Mouse (Mus musculus) 3T3-L1 (cell line): ENCODE measurements around the gene Olfr164.

Experiments used
- DNase-seq: peaks from one replicate; pipeline ENCODE4 v3.0.0-alpha.2; 2015; ENCODE audit warnings: low read depth, low spot score

The Olfr164 gene

GRCm38 (mm10) chr16:19313964-19314363, at the start of gene Olfr164:
TSS of gene Olfr164 (minus strand) at chr16:19314064.
- DNase-seq = no peak

GRCm38 (mm10) chr16:19349111-19349510, 35.2 kb upstream of the Olfr164 start:
- no peak for DNase-seq

GRCm38 (mm10) chr16:19263235-19263634, 50.6 kb downstream of the Olfr164 start:
- DNase-seq = peak; percentile 3

GRCm38 (mm10) chr16:19260780-19261179, 53.1 kb downstream of the Olfr164 start:
- no peak for DNase-seq

- no peak for DNase-seq
Observed at GRCm38 (mm10) chr16:19245835-19246234, 68.0 kb downstream of the Olfr164 start.

- no peak for DNase-seq
Observed at GRCm38 (mm10) chr16:19241539-19242025, 72.3 kb downstream of the Olfr164 start.

GRCm38 (mm10) chr16:19240792-19241538, 72.9 kb downstream of the Olfr164 start:
- no peak for DNase-seq

- DNase-seq = no peak
Observed at GRCm38 (mm10) chr16:19236719-19237118, 77.1 kb downstream of the Olfr164 start.
